Mouse (Mus musculus) limb, embryonic 14.5 days (tissue): ENCODE measurements around the gene A630095E13Rik. TPM values are rescaled to one million over a fixed set of nuclear protein-coding genes. Genes with fewer than 3 reads are reported as not detected.
"Not testable (repeated sequence)": the region's sequence is repeated elsewhere in the genome, so short reads cannot be mapped to it uniquely, and the experiment has no call there.

Experiments
- ATAC-seq: fragments of 200-750 bp; cut with Nextera tagmentation; 2 replicates; pipeline ENCODE4 v1.8.0; 2017; ENCODE audit warnings: low read depth, moderate number of reproducible peaks, moderate TSS enrichment; ENCODE audit not compliant: low FRiP score
- DNase-seq: peaks from one replicate; pipeline ENCODE4 v3.0.0-alpha.2; 2015; ENCODE audit warnings: low spot score
- H3K27ac ChIP-seq: fragments of 300-500 bp; sonication (generic); replicated peaks from 2 replicates; pipeline ENCODE4 v1.5.1; 2014; ENCODE audit warnings: low read depth, mild to moderate bottlenecking, low read length, moderate library complexity, mixed read lengths
- H3K27me3 ChIP-seq: fragments of 300-500 bp; sonication (generic); 2 replicates; pipeline ENCODE4 v1.6.1; 2014; ENCODE audit warnings: low read length, mixed read lengths; ENCODE audit not compliant: control insufficient read depth, insufficient read depth
- H3K36me3 ChIP-seq: fragments of 300-500 bp; sonication (generic); 2 replicates; pipeline ENCODE4 v1.6.1; 2014; ENCODE audit warnings: mild to moderate bottlenecking, low read length, moderate library complexity, mixed read lengths; ENCODE audit not compliant: control insufficient read depth, insufficient read depth
- H3K4me1 ChIP-seq: fragments of 300-500 bp; sonication (generic); 2 replicates; pipeline ENCODE4 v1.6.1; 2014; ENCODE audit warnings: antibody characterized with exemption, low read length, mixed read lengths; ENCODE audit not compliant: control insufficient read depth, insufficient read depth
- H3K4me2 ChIP-seq: fragments of 300-500 bp; sonication (generic); replicated peaks from 2 replicates; pipeline ENCODE4 v1.6.1; 2014; ENCODE audit warnings: low read depth, mild to moderate bottlenecking, low read length, moderate library complexity; ENCODE audit not compliant: severe bottlenecking
- H3K4me3 ChIP-seq: fragments of 300-500 bp; sonication (generic); replicated peaks from 2 replicates; pipeline ENCODE4 v1.5.1; 2014; ENCODE audit warnings: low read length
- H3K9ac ChIP-seq: fragments of 300-500 bp; sonication (generic); 2 replicates; pipeline ENCODE4 v1.6.1; 2014; ENCODE audit warnings: mild to moderate bottlenecking, low read depth, low read length, moderate library complexity; ENCODE audit not compliant: severe bottlenecking
- H3K9me3 ChIP-seq: fragments of 300-500 bp; sonication (generic); 2 replicates; pipeline ENCODE4 v1.6.1; 2016; ENCODE audit warnings: low read length; ENCODE audit not compliant: control insufficient read depth
- POLR2A ChIP-seq: fragments of 200-500 bp; IDR thresholded peaks from 2 replicates; pipeline ENCODE4 v1.8.0; 2012; ENCODE audit warnings: inconsistent platforms, mild to moderate bottlenecking, moderate library complexity, borderline replicate concordance; ENCODE audit not compliant: insufficient read depth, insufficient read length; ENCODE audit errors: extremely low read depth
- WGBS: fragments of 180-500 bp; shearing (Covaris S2); extraction: QIAGEN DNeasy Blood & Tissue Kit; methylation state at CpG from one replicate; pipeline ENCODE4 v1.1.7; 2014; 5-methylcytosine and 5-hydroxymethylcytosine counted together
- polyA plus RNA-seq, 2 experiments: library from polyadenylated mRNA; depleted of rRNA in 1 of 2; stranded (reverse) in 1 of 2; unstranded in 1 of 2; fragments of >200 nt; fragmentation: Nextera tagmentation in 1 of 2; extraction: Ambion mirVana in 1 of 2; gene quantifications; 2 replicates each; pipeline versions ENCODE4 v1.2.1 to v1.2.3; 2012 to 2014

Gene A630095E13Rik
- not detected in 2 replicates for polyA plus RNA-seq (2012; rRNA removed)
- not detected in 2 replicates for polyA plus RNA-seq (2014; fragmentation: Nextera tagmentation; extraction: Ambion mirVana)

DNA sequence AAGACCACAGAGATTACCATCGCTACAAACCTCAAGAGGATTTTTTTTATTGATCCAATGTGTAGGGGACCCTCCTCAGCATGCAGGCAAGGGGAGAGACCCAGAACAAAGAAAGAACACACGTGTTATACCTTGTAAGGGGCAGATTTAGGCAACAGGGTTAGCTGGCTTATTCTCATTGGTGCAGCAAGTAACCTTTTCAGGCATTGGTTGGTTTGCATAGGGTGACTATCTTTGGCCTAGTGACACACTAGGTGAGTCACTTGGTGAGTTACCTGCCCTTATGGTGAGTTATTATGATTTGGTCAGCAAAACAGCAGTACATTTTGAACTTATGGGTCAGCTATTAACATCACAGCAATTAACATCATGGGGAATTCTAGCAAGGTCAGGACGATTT, at the start of gene A630095E13Rik:
A630095E13Rik (minus strand) TSS at position 101 of the 400 bp plus-strand sequence.
- not testable (repeated sequence) for H3K4me2 ChIP-seq, H3K27ac ChIP-seq, H3K36me3 ChIP-seq, DNase-seq, H3K4me1 ChIP-seq, H3K4me3 ChIP-seq, H3K9ac ChIP-seq, H3K27me3 ChIP-seq, ATAC-seq, H3K9me3 ChIP-seq
- WGBS: 63% methylated on average over 3 of the region's 3 CpGs

DNA sequence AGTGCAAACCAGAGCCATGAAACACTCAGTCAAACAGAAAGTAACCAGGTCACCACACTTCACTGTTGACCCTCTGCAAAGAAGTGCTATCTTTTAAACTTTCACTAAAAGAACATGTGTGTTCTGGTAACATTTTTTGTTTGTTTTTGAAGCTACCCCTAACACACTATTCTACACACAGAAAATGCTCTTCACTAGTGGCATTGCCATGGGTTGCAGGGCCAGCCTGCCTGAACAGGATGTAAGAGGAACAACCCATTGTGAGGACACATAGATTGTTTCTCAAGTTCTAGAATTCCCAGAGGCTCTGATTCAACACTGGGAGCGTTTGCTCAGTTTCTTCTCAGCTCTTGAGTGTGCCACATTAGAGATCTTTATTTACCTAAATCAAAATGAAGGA, 49.7 kb upstream of the A630095E13Rik start, which contains the start of gene Acrv1:
Acrv1 (plus strand) TSS at position 301 of the 400 bp plus-strand sequence.
- no peak within 1 kb of the TSS for H3K4me3 ChIP-seq
- no peaks in the 10 kb centered on the region for H3K27me3 ChIP-seq
- no peak within 1 kb of the TSS for H3K4me2 ChIP-seq
- no peak for TF ChIP-seq POLR2A
- no peaks in the 10 kb centered on the region for H3K9me3 ChIP-seq
- H3K4me1 ChIP-seq: no peaks in the 10 kb centered on the region
- 66% methylated on average over 1 of the region's 1 CpGs for WGBS
- ATAC-seq (no peak), DNase-seq (no peak)
- H3K9ac ChIP-seq: no peak within 1 kb of the TSS
- no peak within 1 kb of the TSS for H3K27ac ChIP-seq
- no peaks in the 10 kb centered on the region for H3K36me3 ChIP-seq

DNA sequence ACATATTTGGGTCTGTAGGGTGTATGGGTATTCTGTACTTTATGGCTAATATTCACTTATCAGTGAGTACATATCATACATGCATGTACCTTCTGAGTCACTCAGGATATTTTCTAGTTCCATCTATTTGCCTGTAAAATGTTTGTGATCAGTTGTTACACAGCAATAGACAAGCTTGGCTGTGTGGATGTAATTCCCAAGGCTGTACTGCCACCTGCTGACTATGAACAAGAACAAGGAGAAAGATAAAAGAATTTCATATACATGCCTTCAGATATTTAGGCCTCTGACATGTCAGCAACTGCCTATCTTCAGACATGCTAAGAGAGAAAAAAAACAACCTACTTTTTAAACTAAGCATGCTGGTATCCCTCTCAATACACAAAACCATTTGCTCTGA, 44.2 kb upstream of the A630095E13Rik start:
- no peak for ATAC-seq

DNA sequence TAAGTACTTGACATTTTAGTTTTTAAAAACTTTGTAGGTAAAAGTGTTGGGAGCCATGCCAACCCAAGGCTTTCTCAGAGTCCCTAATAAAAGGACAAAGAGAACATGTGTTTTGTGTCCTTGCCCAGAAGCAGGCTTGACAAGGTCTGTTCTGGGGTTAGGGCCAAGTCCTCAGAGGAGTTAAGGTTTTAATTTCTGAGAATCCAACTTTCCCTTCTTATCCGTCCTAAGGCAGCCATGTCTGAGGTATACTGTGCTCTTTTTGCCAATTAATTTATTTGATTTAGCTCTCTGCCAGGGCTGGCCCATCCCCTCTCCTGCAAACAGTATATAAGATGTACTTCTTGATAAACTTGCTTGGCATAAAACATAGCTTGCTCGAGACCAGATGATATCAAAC, 38.2 kb upstream of the A630095E13Rik start:
- Histone ChIP-seq H3K9me3 (no peaks in the 10 kb centered on the region), H3K27me3 (no peaks in the 10 kb centered on the region), H3K9ac (no peak overlapping the region), H3K36me3 (no peaks in the 10 kb centered on the region), H3K4me1 (no peaks in the 10 kb centered on the region), H3K27ac (no peak overlapping the region), H3K4me3 (no peak overlapping the region), H3K4me2 (no peak overlapping the region)
- no peak for ATAC-seq
- TF ChIP-seq POLR2A: no peak
- DNase-seq: peak; percentile 5
- 57% methylated on average over 2 of the region's 2 CpGs for WGBS

More for the DNA sequence above, 44.2 kb upstream of the A630095E13Rik start:
- no peak for TF ChIP-seq POLR2A
- H3K4me2 ChIP-seq: no peak overlapping the region
- H3K27me3 ChIP-seq: no peaks in the 10 kb centered on the region
- H3K9me3 ChIP-seq: no peaks in the 10 kb centered on the region
- H3K9ac ChIP-seq: no peak overlapping the region
- no peak overlapping the region for H3K4me3 ChIP-seq
- H3K4me1 ChIP-seq: no peaks in the 10 kb centered on the region
- H3K36me3 ChIP-seq: no peaks in the 10 kb centered on the region
- no peak for DNase-seq
- no peak overlapping the region for H3K27ac ChIP-seq

Other genes with a start within 250 kb of the A630095E13Rik start
- not detected in 2 replicates for gene Gm7257, start 211.5 kb downstream of the A630095E13Rik start, polyA plus RNA-seq (2012; rRNA removed)
- not detected in 2 replicates for gene Gm7257, start 211.5 kb downstream of the A630095E13Rik start, polyA plus RNA-seq (2014; fragmentation: Nextera tagmentation; extraction: Ambion mirVana)
- not detected in 2 replicates for gene Gm9513, start 167.7 kb downstream of the A630095E13Rik start, polyA plus RNA-seq (2012; rRNA removed)
- not detected in 2 replicates for gene Gm9513, start 167.7 kb downstream of the A630095E13Rik start, polyA plus RNA-seq (2014; fragmentation: Nextera tagmentation; extraction: Ambion mirVana)
- not detected in 2 replicates for gene Gm5615, start 101.4 kb downstream of the A630095E13Rik start, polyA plus RNA-seq (2012; rRNA removed)
- gene Gm5615, start 101.4 kb downstream of the A630095E13Rik start, polyA plus RNA-seq (2014; fragmentation: Nextera tagmentation; extraction: Ambion mirVana): not detected in 2 replicates
- not detected in 2 replicates for gene Gm17689, start 60.7 kb downstream of the A630095E13Rik start, polyA plus RNA-seq (2012; rRNA removed)
- gene Gm17689, start 60.7 kb downstream of the A630095E13Rik start, polyA plus RNA-seq (2014; fragmentation: Nextera tagmentation; extraction: Ambion mirVana): not detected in 2 replicates
- not detected in 2 replicates for gene Acrv1, start 49.8 kb upstream of the A630095E13Rik start, polyA plus RNA-seq (2012; rRNA removed)
- not detected in 2 replicates for gene Acrv1, start 49.8 kb upstream of the A630095E13Rik start, polyA plus RNA-seq (2014; fragmentation: Nextera tagmentation; extraction: Ambion mirVana)
- 17.2 and 18.4 TPM in 2 replicates for gene Chek1, start 83.7 kb upstream of the A630095E13Rik start, polyA plus RNA-seq (2012; rRNA removed)
- gene Chek1, start 83.7 kb upstream of the A630095E13Rik start, polyA plus RNA-seq (2014; fragmentation: Nextera tagmentation; extraction: Ambion mirVana): 32.7 and 32.9 TPM in 2 replicates
- 264 and 309 TPM in 2 replicates for gene Stt3a, start 124.3 kb upstream of the A630095E13Rik start, polyA plus RNA-seq (2012; rRNA removed)
- 245 and 251 TPM in 2 replicates for gene Stt3a, start 124.3 kb upstream of the A630095E13Rik start, polyA plus RNA-seq (2014; fragmentation: Nextera tagmentation; extraction: Ambion mirVana)
- 85.9 and 104 TPM in 2 replicates for gene Ei24, start 154.0 kb upstream of the A630095E13Rik start, polyA plus RNA-seq (2012; rRNA removed)
- gene Ei24, start 154.0 kb upstream of the A630095E13Rik start, polyA plus RNA-seq (2014; fragmentation: Nextera tagmentation; extraction: Ambion mirVana): 57.9 and 58.1 TPM in 2 replicates
- 18.6 and 28.0 TPM in 2 replicates for gene Fez1, start 178.5 kb upstream of the A630095E13Rik start, polyA plus RNA-seq (2012; rRNA removed)
- gene Fez1, start 178.5 kb upstream of the A630095E13Rik start, polyA plus RNA-seq (2014; fragmentation: Nextera tagmentation; extraction: Ambion mirVana): 36.0 and 44.4 TPM in 2 replicates